Mouse (Mus musculus): ENCODE results near the gene Cers6.

Gene Cers6

DNA sequence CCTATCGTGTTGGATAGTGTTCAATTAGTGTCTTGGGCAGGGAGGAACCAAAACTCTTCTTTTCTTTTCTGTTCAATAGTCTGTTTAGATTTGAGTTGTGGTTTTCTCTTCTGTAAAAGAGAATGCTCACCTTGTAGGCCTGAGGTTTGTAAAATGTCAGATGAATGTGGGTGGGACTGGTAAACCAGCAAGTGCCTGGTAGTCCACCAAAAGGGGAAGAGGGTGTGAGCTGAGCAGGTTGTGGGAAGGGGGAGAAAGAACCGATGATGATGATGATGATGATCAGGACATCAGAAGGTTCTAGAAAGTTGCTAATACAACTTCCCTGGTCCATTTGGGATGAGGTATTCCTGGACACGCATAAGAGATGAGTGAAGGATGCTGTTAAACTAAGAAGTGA is 55.1 kb downstream of the Cers6 start:
- DNase-seq (ENCODE audit: low spot score) = no peak

GRCm38 (mm10) chr2:68917010-68917409 is 55.8 kb downstream of the Cers6 start:
- no peak for DNase-seq (ENCODE audit: low spot score)

DNA sequence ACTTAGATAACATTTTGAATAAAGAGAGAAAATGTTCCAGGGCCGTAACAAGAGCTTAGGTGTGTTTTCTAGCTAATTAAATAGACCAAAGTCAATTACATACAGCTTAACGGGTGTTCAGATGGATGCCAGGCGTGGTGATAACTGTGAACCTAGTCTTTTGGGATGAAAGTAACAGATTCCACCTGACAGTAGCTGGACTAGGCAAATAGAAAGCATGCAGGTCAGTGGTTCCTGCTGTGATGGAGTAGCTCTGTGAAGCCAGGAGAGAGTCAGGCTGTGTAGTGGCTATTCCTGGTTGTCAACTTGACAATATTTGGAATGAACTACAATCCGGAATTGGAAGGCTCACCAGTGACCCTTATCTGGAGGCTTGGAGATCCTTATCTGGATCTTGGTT is 56.3 kb downstream of the Cers6 start:
- DNase-seq (ENCODE audit: low spot score) = no peak

GRCm38 (mm10) chr2:68924344-68924743 is 63.1 kb downstream of the Cers6 start:
- no peak for DNase-seq (ENCODE audit: low spot score)

DNA sequence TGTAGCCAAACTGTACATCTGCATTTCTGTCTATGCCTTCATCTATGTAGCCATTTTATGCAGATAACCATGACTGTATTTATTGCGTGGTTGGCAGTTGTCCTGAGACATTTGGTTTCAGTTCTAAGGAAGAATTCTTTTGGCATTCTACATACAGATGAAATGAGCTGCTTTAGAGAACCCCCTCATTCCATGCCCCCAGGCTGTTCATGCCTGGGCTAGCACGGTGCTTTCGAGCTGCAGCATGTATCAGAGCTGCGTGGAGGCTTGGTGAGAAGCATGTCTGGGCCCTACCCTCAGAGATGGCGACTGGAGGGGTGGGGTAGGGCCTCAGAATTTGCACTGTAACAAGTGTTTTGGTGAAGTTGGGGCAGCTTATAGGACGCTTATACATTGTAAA is 64.3 kb downstream of the Cers6 start:
- DNase-seq (ENCODE audit: low spot score) = no peak

DNA sequence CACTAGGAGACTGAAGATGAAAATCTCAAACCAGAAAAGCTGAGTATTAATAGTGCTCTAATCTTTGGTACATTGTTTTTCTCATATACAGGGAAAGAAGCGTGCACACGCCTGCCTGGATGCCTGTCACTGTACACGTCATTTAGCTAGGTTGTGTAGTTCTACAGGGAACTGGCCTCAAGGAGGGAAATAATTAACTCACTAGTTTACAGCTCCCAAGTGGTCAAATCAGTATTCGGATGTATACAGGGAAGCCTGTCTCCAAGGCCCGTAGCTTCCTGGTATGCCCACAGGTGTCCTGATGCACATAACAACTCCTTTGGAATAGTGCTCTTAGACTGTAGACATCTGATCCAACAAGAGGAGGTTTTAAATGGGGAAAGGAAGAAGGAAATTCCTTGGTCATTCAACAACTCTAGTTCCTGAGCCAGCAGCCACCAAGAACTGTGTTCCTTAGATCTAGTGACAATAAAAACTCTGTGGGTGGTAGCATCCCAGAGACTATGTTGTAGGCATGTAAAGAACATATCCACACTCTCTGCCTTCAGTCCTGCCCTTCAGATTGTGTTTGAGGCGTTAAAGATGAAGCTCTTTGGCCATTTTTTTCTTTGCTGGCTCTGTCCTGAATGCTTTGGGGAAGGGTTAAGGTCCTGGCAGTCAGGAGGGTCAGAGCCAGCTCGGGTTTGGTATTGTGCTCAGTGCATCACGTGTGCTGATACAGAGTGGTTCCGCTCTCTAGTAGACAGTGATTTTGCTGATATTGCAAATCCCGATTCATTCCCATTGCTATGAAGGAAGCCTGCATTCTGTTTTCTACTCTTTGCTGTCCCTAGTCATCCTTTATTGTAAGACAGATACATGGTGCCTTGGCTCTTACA is 65.9 kb downstream of the Cers6 start:
- DNase-seq (ENCODE audit: low spot score) = no peak

DNA sequence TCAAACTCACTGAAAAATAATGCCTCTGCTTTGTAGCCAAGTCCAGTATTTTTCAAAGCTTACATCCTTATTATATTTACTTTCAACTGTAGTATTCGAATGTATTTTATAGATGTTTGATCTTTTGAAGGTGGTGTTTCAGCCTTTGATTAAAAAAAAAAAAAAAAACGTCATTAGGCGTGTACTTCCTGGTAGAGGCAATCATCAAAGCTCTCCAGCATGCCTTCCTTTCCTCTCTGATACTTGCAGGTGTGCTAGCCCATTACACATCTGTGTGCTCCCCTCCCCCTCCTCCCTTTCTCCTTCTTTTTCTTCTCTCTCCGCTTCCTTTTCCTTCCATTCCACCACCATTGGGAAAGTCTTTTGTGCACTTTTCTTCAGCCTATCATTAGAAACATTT is 71.0 kb downstream of the Cers6 start:
- no peak for DNase-seq (ENCODE audit: low spot score)

- DNase-seq (ENCODE audit: low spot score) = no peak
These were observed 71.4 kb downstream of the Cers6 start for GRCm38 (mm10) chr2:68932656-68933055.

GRCm38 (mm10) chr2:68934651-68935050 is 73.4 kb downstream of the Cers6 start:
- no peak for DNase-seq (ENCODE audit: low spot score)

DNA sequence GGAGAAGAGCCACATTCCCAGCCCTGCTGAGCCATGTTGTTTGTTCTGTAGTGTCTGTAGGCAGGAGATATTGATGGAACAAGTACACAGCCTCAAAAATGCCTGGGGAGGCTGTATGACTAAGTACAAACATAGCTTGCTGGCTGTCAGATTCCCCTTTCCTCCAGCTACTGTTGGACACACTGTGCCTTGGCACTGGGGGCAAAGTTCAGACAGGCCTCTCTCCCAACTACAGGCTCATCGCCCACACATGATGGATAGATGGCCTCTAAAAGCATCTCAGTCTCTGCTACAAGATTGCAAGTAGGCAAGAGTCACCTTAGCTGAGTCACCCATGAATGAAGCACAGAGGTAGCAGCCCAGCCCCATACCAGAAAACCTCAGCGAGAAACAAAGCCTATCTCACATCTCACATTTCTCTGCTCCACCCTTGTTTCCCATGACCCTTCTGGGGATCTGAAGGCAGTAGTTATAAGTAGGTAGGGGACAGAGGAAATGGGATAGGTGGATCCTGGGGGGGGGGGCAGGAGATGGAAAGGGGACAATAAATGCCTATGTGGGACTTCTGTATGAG is 74.6 kb downstream of the Cers6 start:
- DNase-seq (ENCODE audit: low spot score) = no peak

GRCm38 (mm10) chr2:68936773-68937172 is 75.5 kb downstream of the Cers6 start:
- DNase-seq (ENCODE audit: low spot score) = no peak

GRCm38 (mm10) chr2:68937833-68938232 is 76.6 kb downstream of the Cers6 start:
- DNase-seq (ENCODE audit: low spot score) = no peak

- no peak for DNase-seq (ENCODE audit: low spot score)
These were observed 83.7 kb downstream of the Cers6 start for GRCm38 (mm10) chr2:68944898-68945297.

DNA sequence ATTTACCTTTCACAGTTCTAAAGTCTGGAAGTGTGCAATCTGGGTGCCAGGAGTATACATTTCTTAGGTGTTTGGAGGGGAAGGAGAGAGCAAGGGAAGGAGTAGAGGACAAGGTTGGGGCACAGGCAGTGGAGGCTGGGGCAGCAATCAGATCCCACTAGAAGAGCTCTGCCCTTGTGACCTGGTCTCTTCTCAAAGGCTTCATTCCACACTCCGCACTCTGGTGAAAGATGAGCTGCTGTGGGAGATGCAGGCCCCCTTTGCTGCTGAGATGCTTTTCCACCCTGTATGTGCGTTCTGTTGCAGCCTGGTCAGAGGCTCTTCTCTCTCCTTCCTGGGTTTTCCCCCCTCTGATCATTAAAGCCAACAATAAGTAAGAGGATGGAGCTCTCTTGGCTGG is 84.7 kb downstream of the Cers6 start:
- DNase-seq (ENCODE audit: low spot score) = no peak

- no peak for DNase-seq (ENCODE audit: low spot score)
These were observed 85.6 kb downstream of the Cers6 start for GRCm38 (mm10) chr2:68946819-68947218.

DNA sequence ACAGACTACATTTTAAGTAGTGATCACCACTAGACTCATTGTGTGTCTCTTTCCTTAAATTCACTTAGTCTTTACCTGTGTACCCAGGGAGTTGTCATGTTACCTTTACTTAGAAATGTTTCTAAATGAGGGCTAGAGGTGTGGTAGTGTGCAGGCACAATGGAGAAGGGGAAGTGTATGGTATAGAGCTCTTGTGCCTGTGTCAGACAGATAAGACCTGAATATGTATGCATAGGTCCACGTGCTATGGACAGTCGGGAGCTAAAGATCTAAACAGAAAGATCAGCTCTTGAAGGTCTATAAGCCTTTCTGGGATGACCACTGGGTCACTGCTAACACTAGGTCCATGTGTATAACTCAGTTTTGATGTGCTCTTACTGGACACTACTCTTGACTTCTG is 87.9 kb downstream of the Cers6 start:
- no peak for DNase-seq (ENCODE audit: low spot score)

GRCm38 (mm10) chr2:68949728-68950127 is 88.5 kb downstream of the Cers6 start:
- DNase-seq (ENCODE audit: low spot score) = no peak

GRCm38 (mm10) chr2:68951706-68952105 is 90.5 kb downstream of the Cers6 start:
- DNase-seq (ENCODE audit: low spot score) = no peak

DNA sequence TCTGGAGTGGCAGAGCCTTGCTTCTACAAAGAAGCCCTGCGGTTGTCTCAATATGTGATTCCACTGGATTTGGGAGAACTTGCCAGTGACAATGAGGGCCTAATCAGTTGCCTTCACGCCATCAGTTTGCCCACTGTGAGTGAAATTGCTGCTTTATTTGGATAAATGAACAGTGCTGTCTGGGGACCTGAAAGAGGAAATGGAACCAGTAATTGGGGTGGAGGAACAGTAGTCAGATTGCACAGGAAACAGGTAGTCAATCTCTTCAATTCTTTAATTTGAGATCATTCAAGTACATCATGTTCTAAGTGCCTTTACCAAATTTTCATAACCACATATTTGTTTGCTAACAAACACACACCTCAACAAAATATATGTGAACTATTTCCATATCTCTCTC is 92.4 kb downstream of the Cers6 start:
- DNase-seq (ENCODE audit: low spot score) = no peak

GRCm38 (mm10) chr2:68955496-68955895 is 94.3 kb downstream of the Cers6 start:
- DNase-seq (ENCODE audit: low spot score) = no peak

DNA sequence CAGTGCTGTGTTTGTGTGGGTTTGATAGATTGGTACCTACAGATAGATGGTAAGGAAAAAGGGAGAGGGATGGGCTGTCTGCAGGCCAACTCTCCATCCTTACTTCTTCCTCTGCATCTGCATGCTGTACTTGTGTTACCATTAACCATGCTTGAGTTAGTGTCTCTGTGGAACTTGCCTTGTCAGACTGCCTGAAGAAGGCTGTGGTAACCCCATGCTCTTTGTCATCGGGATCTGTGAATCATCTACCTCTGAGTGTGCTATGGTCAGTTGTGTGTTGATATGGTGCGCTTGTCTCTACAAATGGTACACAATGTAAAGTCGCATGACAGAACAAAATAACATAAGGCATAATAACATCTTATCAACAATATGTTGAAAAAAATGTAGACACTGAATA is 94.9 kb downstream of the Cers6 start:
- DNase-seq (ENCODE audit: low spot score) = no peak

DNA sequence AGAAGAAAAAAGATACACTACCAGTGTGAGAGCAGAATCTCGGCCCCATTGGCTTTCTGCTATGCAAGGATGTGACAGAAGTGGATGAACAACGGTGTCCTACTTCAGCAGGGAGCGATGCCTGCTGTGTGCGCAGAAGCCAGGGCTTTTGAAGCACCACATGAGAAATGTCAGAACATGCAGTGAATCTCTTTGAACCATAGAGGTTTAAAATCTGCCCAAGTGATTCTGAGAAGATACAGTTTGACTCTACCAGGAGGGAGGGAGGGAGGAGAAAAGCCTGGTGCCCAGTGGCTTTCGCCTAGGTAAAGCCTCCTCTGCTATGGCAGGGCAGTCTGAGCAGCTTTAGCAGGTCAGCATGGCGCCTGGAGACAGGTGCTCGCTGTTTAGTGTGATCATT is 96.6 kb downstream of the Cers6 start:
- no peak for DNase-seq (ENCODE audit: low spot score)

DNA sequence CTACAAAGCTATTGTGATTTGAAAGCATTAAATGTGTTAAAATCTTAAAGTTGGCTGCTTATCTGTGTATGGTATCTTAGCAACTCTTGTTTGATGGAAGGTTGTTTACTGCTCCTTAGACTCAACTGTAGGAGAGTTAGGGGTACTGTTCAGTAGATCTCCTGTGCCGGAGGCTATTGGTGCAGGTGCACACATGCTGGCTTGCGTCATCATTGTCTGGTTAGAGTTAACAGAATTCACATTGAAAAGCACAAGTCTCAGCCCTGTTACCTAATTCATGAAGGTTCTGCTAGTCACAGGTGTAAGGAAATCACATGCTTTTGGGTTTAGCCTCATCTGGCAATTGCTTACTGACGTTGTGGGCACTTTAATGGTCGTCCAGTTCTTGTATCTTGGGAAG is 98.3 kb downstream of the Cers6 start:
- DNase-seq (ENCODE audit: low spot score) = no peak

DNA sequence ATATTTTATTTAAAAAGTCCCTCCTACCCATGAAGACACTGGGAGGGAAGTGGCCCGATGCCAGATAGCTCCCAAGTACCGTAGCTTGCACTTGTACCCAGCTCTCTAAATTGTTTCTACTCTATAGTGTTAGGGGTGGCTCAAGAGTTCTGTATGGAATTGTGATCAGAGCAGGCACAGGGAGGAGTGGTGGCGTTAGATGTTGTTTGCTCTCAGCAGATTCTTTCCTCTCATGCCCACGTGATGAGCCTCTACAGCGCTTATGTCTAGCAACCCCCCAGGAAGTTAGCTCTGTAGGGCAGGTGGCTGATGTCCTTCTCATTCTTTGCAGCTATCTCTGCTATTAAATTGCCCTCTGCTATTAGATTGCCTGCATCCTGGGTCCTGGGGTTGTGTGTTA is 98.8 kb downstream of the Cers6 start:
- DNase-seq (ENCODE audit: low spot score) = no peak
